Mouse (Mus musculus) brain, adult 2 months (tissue): ENCODE measurements around the gene Cntnap1.
A peak's percentile ranks its signal among the peaks of the same experiment; 100 is the strongest.

Experiments
- DNase-seq: peaks from one replicate; pipeline ENCODE4 v3.0.0; 2011; ENCODE audit warnings: low read depth, low spot score

Gene Cntnap1

DNA sequence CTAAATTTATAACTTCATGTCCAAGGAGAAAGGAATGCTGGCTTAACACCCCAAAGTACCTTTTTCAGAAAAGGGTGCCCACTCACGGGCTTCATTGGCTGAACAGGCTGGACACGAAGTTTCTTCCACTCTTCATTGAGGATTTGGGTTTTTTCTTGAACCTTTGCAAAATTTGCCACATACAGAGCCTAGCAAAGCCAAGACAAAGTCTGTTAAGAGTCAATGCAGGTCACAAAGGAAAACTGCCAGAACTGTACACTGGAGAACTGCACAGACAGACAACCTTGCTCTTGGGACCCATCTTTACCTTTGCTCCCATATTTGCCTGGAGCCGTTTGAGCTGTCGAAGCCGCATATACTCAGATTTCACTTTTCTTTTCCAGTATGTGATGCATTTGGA lies 46.6 kb downstream of the Cntnap1 start:
- no peak for DNase-seq

- DNase-seq = no peak
Measured at GRCm38 (mm10) chr11:101218436-101219055, 48.2 kb downstream of the Cntnap1 start.

- no peak for DNase-seq
Measured at GRCm38 (mm10) chr11:101220853-101221252, 50.5 kb downstream of the Cntnap1 start.

DNA sequence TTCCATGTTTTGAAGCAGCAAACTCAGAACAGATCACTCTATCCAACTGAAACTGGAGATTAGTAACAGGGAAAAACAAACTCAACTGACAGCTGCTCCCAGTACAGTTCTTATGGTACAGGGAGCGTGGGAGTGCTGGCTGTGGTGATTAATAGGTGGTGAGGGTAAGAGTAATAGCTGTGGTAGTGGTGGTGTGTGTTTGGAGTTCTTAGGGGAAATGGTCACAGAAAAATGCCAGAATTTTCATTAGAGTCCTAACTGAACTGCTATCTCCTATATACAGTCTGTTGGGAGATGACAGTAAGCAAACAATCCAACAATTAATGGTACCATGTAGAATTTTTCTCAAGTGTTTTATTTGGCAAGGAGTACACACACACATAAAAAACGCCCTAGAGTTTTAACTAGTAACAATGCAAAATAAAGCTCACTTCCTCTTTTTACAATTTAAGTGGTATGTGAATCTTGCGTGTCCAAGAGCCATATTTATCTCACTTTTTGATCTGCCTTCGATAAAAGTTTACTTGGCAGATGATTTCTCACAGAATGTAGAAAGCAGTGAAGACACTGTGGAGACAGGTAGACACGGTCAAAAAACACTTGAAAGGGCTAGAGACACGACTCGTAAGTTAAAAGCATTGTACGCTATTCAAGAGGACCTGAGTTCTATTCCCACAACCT lies 51.1 kb downstream of the Cntnap1 start:
- peak; percentile 18 for DNase-seq

DNA sequence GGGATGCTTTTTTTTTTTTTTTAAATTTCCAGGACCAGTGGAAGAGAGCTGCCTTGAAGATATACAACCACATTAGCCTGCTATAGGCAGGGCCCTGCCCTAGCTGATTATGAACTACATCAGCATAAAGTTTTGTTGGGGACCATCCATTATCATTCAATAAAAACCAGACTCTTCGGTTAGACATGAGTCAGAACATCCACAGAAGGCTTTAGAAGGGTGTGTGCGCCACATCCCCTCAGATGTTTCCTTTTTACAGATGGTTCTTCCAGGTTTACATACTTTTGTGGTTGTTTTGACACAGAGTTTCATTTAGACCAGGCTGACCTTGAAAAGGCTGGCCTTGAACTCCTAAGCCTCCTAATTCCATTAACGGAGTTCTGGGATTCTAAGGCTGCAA lies 54.0 kb downstream of the Cntnap1 start:
- no peak for DNase-seq

- peak; percentile 15 for DNase-seq
Measured at GRCm38 (mm10) chr11:101225331-101226064, 55.2 kb downstream of the Cntnap1 start.

- DNase-seq = peak; percentile 89
Measured at GRCm38 (mm10) chr11:101226065-101226701, 55.9 kb downstream of the Cntnap1 start, which contains the start of gene Ezh1. TSS of gene Ezh1 (minus strand) at chr11:101226463.

DNA sequence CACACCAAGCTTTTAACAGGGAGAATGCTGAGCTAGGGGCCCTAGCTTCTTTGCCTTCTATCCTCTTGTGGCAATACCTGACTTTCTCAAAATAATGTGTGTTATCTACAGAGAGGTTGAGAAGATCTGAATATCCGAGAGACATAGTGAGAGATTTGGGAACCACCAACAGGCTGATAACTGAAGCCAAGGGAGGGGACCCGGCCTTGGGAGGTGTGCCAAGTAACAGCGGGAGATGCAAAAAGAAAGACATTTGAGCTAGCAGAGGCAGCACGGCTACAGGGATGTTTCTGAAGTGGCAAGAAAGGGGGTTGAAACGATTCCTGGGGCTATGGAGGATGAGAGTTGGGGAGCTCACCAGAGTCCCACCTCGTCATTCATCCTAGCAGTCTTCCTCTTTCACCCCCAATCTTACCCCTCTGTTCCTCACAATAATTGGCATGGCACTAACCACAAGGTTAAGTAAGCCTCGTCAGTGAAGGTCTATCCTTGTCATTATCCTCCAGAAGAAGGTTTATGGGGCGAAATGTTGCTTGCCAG lies 59.1 kb downstream of the Cntnap1 start:
- DNase-seq = no peak

DNA sequence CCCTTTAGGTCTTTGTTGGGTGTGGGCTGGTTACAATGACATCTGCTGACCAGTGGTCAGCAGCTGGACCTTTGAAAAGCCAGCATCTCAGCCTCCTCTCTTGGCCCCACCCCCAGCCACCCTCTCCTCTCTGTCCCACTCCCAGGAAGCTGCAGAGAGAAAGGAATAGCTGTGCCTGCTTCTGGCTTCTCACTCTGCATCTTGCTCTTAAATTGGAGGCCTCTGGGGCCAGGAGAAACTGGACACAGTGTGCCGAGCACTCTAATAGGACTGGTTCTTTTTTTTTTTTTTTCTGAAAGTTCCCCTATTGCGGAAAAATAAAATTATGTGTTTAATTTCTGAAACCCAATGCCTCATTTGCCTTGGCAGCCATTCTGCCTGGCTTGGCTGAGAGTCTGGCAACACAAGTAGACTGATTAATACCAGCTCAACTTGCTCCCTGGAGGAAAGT lies 59.8 kb downstream of the Cntnap1 start:
- peak; percentile 37 for DNase-seq

DNA sequence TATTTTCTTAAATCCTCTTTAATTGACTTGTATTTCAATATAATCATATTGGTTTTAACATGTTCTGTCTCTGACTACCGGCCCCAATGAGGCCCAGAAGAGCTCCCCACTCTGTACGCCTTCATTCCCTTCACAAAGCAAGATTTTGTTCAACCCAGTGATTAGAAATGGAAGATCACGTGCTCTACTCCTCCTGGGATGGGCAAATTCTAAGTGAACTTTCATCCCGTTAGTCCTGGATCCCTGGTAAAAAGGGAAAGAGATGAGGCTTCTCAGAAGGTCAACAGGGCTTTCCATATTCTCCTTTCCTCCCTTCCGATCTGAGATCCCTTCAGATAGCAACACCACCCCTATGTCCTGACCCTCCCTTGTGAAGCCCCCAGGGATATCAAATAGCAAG lies 60.2 kb downstream of the Cntnap1 start:
- DNase-seq = peak; percentile 20

GRCm38 (mm10) chr11:101230991-101231871 lies 60.9 kb downstream of the Cntnap1 start:
- DNase-seq = peak; percentile 47

GRCm38 (mm10) chr11:101232010-101232839 lies 61.9 kb downstream of the Cntnap1 start:
- DNase-seq = no peak

DNA sequence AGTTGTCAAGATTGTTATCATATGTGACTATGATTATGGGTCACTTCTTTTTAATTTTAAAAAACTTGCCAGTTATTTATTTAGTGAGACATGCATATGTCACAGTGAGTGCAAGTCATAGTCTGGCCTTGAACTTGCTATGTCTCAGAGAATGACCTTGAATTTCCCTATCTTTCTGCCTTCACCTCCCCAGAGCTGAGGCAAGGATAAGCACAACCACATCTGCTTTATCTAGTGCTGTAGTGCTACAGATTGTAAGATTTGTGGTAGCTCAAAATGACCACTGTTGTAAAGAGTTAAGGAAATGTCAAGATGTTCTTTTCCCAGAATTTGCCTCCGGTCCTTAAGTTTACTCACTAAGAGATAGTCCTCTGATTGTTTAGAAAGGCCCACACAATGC lies 62.9 kb downstream of the Cntnap1 start:
- DNase-seq = no peak

DNA sequence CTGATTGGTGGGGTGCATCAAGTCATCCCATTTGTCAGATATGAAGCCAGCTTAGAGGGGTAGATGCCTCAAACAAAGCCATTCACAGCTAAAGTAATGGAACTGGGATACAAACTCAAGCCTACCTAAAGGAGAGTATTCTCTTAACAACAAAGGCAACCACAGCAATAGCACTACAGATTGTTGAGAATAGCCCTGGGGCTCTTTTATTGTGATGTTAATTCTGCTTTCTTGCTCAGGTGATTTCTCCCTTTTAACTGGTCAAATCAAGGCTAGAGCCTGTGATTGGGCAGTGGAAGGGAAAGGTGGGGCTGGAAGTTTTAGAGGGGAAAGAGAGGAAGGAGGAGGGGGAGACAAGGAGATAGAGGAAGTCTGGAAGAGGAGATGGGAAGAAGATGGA lies 63.8 kb downstream of the Cntnap1 start:
- DNase-seq = no peak

DNA sequence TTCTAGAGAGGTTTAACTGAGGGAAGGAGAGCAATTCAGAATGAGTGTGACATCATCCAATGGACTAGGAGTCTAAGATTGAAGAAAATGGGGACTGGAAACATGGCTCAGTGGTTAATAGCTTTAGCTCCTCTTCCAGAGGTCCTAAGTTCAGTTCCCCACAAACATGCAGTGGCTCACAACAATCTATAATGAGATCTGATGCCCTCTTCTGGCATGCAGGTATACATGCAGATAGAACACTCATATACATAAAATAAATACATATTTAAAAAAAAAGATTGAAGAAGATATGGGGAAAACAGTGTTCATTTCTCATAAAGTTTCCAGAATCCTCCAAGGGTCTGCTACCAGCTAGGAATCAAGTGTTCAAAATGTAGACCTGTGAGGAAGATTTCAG lies 65.1 kb downstream of the Cntnap1 start:
- no peak for DNase-seq

GRCm38 (mm10) chr11:101236782-101237181 lies 66.5 kb downstream of the Cntnap1 start:
- DNase-seq = no peak

DNA sequence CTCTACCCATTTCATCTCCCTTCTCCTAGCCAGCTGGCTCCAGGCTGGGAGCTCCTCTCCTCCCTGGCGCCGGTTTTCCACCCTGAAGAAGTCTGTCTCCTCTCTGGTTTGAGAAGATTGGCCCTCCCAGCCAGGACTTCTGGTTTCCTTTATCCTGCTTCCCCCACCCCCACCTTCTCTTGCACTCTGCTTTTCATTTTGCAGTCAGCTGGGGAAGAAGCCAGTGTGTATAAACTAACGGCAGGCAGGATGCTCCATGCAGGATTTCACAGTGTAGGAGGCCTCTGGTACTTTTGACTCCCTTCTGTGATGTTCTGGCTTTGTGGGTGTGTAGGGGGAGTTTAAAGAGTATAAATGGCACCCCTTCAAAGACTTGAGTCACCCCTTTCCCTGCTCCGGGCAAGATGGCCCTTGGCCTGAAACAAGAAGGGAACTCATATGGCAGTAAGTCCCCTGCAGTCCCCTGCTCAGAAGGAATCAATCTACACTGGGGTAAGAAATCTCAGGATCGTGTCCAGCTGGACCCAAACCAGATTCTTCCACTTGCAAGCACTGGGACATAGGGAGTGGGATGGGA lies 67.8 kb downstream of the Cntnap1 start:
- peak; percentile 79 for DNase-seq
